Mouse (Mus musculus) heart, embryonic 10.5 days (tissue): Measurements from ENCODE around the gene Uvrag. TPM values are rescaled to one million over a fixed set of nuclear protein-coding genes. Genes with fewer than 3 reads are reported as not detected.

Experiments used
- DNase-seq: peaks from one replicate; pipeline ENCODE4 v3.0.0-alpha.2; 2017; ENCODE audit warnings: low spot score
- H3K27ac ChIP-seq: fragments of 300-500 bp; sonication (generic); 2 replicates; pipeline ENCODE4 v1.5.1; 2016; ENCODE audit warnings: mild to moderate bottlenecking
- H3K27me3 ChIP-seq: fragments of 300-500 bp; sonication (generic); 2 replicates; pipeline ENCODE4 v1.6.1; 2016; ENCODE audit warnings: mild to moderate bottlenecking; ENCODE audit not compliant: poor library complexity, insufficient read depth, severe bottlenecking
- H3K36me3 ChIP-seq: fragments of 300-500 bp; sonication (generic); 2 replicates; pipeline ENCODE4 v1.6.1; 2016; ENCODE audit warnings: mild to moderate bottlenecking, moderate library complexity
- H3K4me1 ChIP-seq: fragments of 300-500 bp; sonication (generic); 2 replicates; pipeline ENCODE4 v1.6.1; 2016; ENCODE audit warnings: mild to moderate bottlenecking
- H3K4me3 ChIP-seq: fragments of 300-500 bp; sonication (generic); 2 replicates; pipeline ENCODE4 v1.5.1; 2016; ENCODE audit warnings: mild to moderate bottlenecking, moderate library complexity
- H3K9me3 ChIP-seq: fragments of 300-500 bp; sonication (generic); 2 replicates; pipeline ENCODE4 v1.6.1; 2016; ENCODE audit warnings: mild to moderate bottlenecking, moderate library complexity
- WGBS: fragments of 180-500 bp; shearing (Covaris S2); methylation state at CpG from one replicate; pipeline ENCODE4 v1.1.7; 2016; 5-methylcytosine and 5-hydroxymethylcytosine counted together
- polyA plus RNA-seq: library from polyadenylated mRNA; unstranded; fragments of >200 nt; fragmentation: Nextera tagmentation; extraction: Ambion mirVana; gene quantifications from 2 replicates; pipeline ENCODE4 v1.2.1, GENCODE M21; 2016

The Uvrag gene
- polyA plus RNA-seq, 1 experiment from 2014 or later: 15.2 TPM

GRCm38 (mm10) chr7:99146906-99147305 is 6.0 kb upstream of the Uvrag start:
- WGBS: 64% methylated on average over 7 of the region's 7 CpGs
- no peak for DNase-seq

GRCm38 (mm10) chr7:99146011-99146410 is 5.1 kb upstream of the Uvrag start:
- Histone ChIP-seq H3K27ac (0 out of 2 replicates have a peak overlapping the region, but pooled peaks have one; percentile 16), H3K9me3 (no peaks in the 10 kb centered on the region), H3K27me3 (no peaks in the 10 kb centered on the region), H3K36me3 (no peaks in the 10 kb centered on the region), H3K4me3 (no peak overlapping the region), H3K4me1 (peaks cover 39% of the 10 kb centered on the region)
- 50% methylated on average over 7 of the region's 7 CpGs for WGBS
- DNase-seq: no peak

More at GRCm38 (mm10) chr7:99146906-99147305, 6.0 kb upstream of the Uvrag start:
- H3K27me3 ChIP-seq: no peaks in the 10 kb centered on the region
- no peaks in the 10 kb centered on the region for H3K36me3 ChIP-seq
- H3K9me3 ChIP-seq: no peaks in the 10 kb centered on the region
- H3K4me1 ChIP-seq: peaks cover 38% of the 10 kb centered on the region
- no peak overlapping the region for H3K4me3 ChIP-seq
- no peak overlapping the region for H3K27ac ChIP-seq

- 65% methylated on average over 11 of the region's 11 CpGs for WGBS
- Histone ChIP-seq H3K27me3 (no peaks in the 10 kb centered on the region), H3K4me3 (no peak overlapping the region), H3K9me3 (no peaks in the 10 kb centered on the region), H3K4me1 (peaks cover 44% of the 10 kb centered on the region), H3K27ac (no peak overlapping the region), H3K36me3 (no peaks in the 10 kb centered on the region)
- no peak for DNase-seq
Observed at GRCm38 (mm10) chr7:99144616-99145015, 3.7 kb upstream of the Uvrag start.

- WGBS: 69% methylated on average over 3 of the region's 3 CpGs
- no peaks in the 10 kb centered on the region for H3K9me3 ChIP-seq
- DNase-seq: no peak
- no peak overlapping the region for H3K4me3 ChIP-seq
- H3K36me3 ChIP-seq: no peaks in the 10 kb centered on the region
- no peak overlapping the region for H3K27ac ChIP-seq
- H3K27me3 ChIP-seq: no peaks in the 10 kb centered on the region
- peaks cover 51% of the 10 kb centered on the region for H3K4me1 ChIP-seq
Observed at GRCm38 (mm10) chr7:99143244-99143643, 2.3 kb upstream of the Uvrag start.

- H3K4me3 ChIP-seq: peak overlapping the region; percentile 90
- no peak for DNase-seq
- H3K27me3 ChIP-seq: no peaks in the 10 kb centered on the region
- peak overlapping the region; percentile 69; the same call in 1 of the 2 replicates for H3K27ac ChIP-seq
- peaks cover 45% of the 10 kb centered on the region for H3K4me1 ChIP-seq
- H3K36me3 ChIP-seq: no peaks in the 10 kb centered on the region
- WGBS: 34% methylated on average over 12 of the region's 12 CpGs
- no peaks in the 10 kb centered on the region for H3K9me3 ChIP-seq
Observed at GRCm38 (mm10) chr7:99141919-99142606, 1.1 kb upstream of the Uvrag start.

GRCm38 (mm10) chr7:99140511-99140910 is 430 bp downstream of the Uvrag start:
- WGBS: 2% methylated on average over 39 of the region's 39 CpGs
- no peak for DNase-seq
- peaks cover 3% of the 10 kb centered on the region for H3K36me3 ChIP-seq
- peak overlapping the region; percentile 93 for H3K27ac ChIP-seq
- no peaks in the 10 kb centered on the region for H3K9me3 ChIP-seq
- peaks cover 37% of the 10 kb centered on the region for H3K4me1 ChIP-seq
- H3K4me3 ChIP-seq: peak overlapping the region; percentile 90
- H3K27me3 ChIP-seq: no peaks in the 10 kb centered on the region

GRCm38 (mm10) chr7:99139841-99140491 is 975 bp downstream of the Uvrag start:
- 0% methylated on average over 13 of the region's 13 CpGs for WGBS
- Histone ChIP-seq H3K9me3 (no peaks in the 10 kb centered on the region), H3K4me1 (peaks cover 32% of the 10 kb centered on the region), H3K27me3 (no peaks in the 10 kb centered on the region), H3K27ac (peak overlapping the region; percentile 93), H3K4me3 (peak overlapping the region; percentile 90), H3K36me3 (peaks cover 9% of the 10 kb centered on the region)
- no peak for DNase-seq

GRCm38 (mm10) chr7:99137541-99137940 is 3.4 kb downstream of the Uvrag start:
- Histone ChIP-seq H3K9me3 (no peaks in the 10 kb centered on the region), H3K4me3 (no peak overlapping the region), H3K4me1 (peaks cover 28% of the 10 kb centered on the region), H3K27me3 (no peaks in the 10 kb centered on the region), H3K36me3 (peaks cover 12% of the 10 kb centered on the region), H3K27ac (no peak overlapping the region)
- no peak for DNase-seq
- WGBS: 98% methylated on average over 4 of the region's 4 CpGs

- DNase-seq: no peak
- H3K4me3 ChIP-seq: no peak overlapping the region
- peaks cover 30% of the 10 kb centered on the region for H3K4me1 ChIP-seq
- H3K27me3 ChIP-seq: no peaks in the 10 kb centered on the region
- 67% methylated on average over 6 of the region's 6 CpGs for WGBS
- H3K27ac ChIP-seq: no peak overlapping the region
- H3K9me3 ChIP-seq: no peaks in the 10 kb centered on the region
- peaks cover 12% of the 10 kb centered on the region for H3K36me3 ChIP-seq
Observed at GRCm38 (mm10) chr7:99136789-99137188, 4.2 kb downstream of the Uvrag start.

GRCm38 (mm10) chr7:99133811-99134402 is 7.0 kb downstream of the Uvrag start:
- 90% methylated on average over 8 of the region's 8 CpGs for WGBS
- no peaks in the 10 kb centered on the region for H3K9me3 ChIP-seq
- no peak overlapping the region for H3K4me3 ChIP-seq
- H3K4me1 ChIP-seq: peaks cover 26% of the 10 kb centered on the region
- no peak for DNase-seq
- no peaks in the 10 kb centered on the region for H3K27me3 ChIP-seq
- H3K27ac ChIP-seq: no peak overlapping the region
- peaks cover 12% of the 10 kb centered on the region for H3K36me3 ChIP-seq

GRCm38 (mm10) chr7:99132597-99132996 is 8.3 kb downstream of the Uvrag start:
- DNase-seq: no peak
- Histone ChIP-seq H3K27ac (peak overlapping the region; percentile 17; the same call in 1 of the 2 replicates), H3K4me3 (no peak overlapping the region), H3K36me3 (peaks cover 12% of the 10 kb centered on the region), H3K27me3 (no peaks in the 10 kb centered on the region), H3K4me1 (peaks cover 40% of the 10 kb centered on the region), H3K9me3 (no peaks in the 10 kb centered on the region)
- 80% methylated on average over 9 of the region's 9 CpGs for WGBS

GRCm38 (mm10) chr7:99131819-99132353 is 9.1 kb downstream of the Uvrag start:
- Histone ChIP-seq H3K9me3 (no peaks in the 10 kb centered on the region), H3K4me3 (no peak overlapping the region), H3K36me3 (peaks cover 12% of the 10 kb centered on the region), H3K27ac (0 out of 2 replicates have a peak overlapping the region, but pooled peaks have one; percentile 10), H3K4me1 (peaks cover 44% of the 10 kb centered on the region), H3K27me3 (no peaks in the 10 kb centered on the region)
- WGBS: 54% methylated on average over 6 of the region's 6 CpGs
- DNase-seq: no peak

- Histone ChIP-seq H3K36me3 (peaks cover 13% of the 10 kb centered on the region), H3K9me3 (0 out of 2 replicates have a peak, but pooled peaks cover 4% of the 10 kb centered on the region), H3K27me3 (no peaks in the 10 kb centered on the region), H3K4me1 (peaks cover 49% of the 10 kb centered on the region), H3K27ac (no peak overlapping the region), H3K4me3 (no peak overlapping the region)
- 88% methylated on average over 8 of the region's 8 CpGs for WGBS
- DNase-seq: no peak
Observed at GRCm38 (mm10) chr7:99128965-99129364, 12.0 kb downstream of the Uvrag start.
